Comparison of ENCODE assay signal across 18 mouse cellular contexts in genomic region chr14:25711602-25712001, GRCm38 (mm10). TPM values are rescaled to one million over a fixed set of nuclear protein-coding genes. Genes with fewer than 3 reads are reported as not detected.
DNase-seq lines count a peak whose midpoint lies in the region; ATAC-seq and TF ChIP-seq lines count a peak whose summit lies in the region.
"Had no signal": no experiment of that assay in that cellular context is flagged by ENCODE, and none has a peak within 500 bp of the region (broad histone marks: within the 10 kb centered on the region; RNA-seq: fewer than 3 reads in every experiment).

No protein-coding gene starts in this region.

- peak; percentile 22; the same call in 1 of the 2 replicates for ATAC-seq in heart, postnatal 0 days (ENCODE audit: insufficient read depth, low read depth)
- no peak for ATAC-seq in lung, embryonic 16.5 days (ENCODE audit: low read depth)
- ATAC-seq in limb, embryonic 12.5 days (ENCODE audit: insufficient number of reproducible peaks, insufficient read depth, low FRiP score, low TSS enrichment, low read depth), result no peak
- peak; percentile 39 for ATAC-seq in stomach, embryonic 16.5 days (ENCODE audit: insufficient read depth, low FRiP score)
- ATAC-seq: forebrain, embryonic 14.5 days; midbrain, embryonic 13.5 days; Patski had no signal

- TF ChIP-seq EP300 in heart, postnatal 0 days (IDR thresholded peaks at IDR 0.05; ENCODE audit: low read depth), result no peak

- H3K4me3 ChIP-seq in heart, postnatal 0 days (ENCODE audit: low read depth, low read length), result no peak overlapping the region
- H3K4me3 ChIP-seq in lung, embryonic 16.5 days (ENCODE audit: low read length), result no peak overlapping the region
- no peak overlapping the region for H3K4me3 ChIP-seq in limb, embryonic 12.5 days (replicated peaks)
- H3K4me3 ChIP-seq in stomach, embryonic 16.5 days (replicated peaks; ENCODE audit: low read length), result no peak overlapping the region
- H3K4me3 ChIP-seq: embryonic facial prominence, embryonic 12.5 days; hindbrain, embryonic 13.5 days; midbrain, embryonic 13.5 days had no signal

- no peaks in the 10 kb centered on the region for H3K9me3 ChIP-seq in heart, postnatal 0 days (replicated peaks; ENCODE audit: control insufficient read depth, low read length)
- H3K9me3 ChIP-seq in lung, embryonic 16.5 days (ENCODE audit: control insufficient read depth, low read length), result no peaks in the 10 kb centered on the region
- H3K9me3 ChIP-seq in limb, embryonic 12.5 days, result no peaks in the 10 kb centered on the region
- no peaks in the 10 kb centered on the region for H3K9me3 ChIP-seq in stomach, embryonic 16.5 days (replicated peaks; ENCODE audit: control insufficient read depth, low read length)
- H3K9me3 ChIP-seq: embryonic facial prominence, embryonic 12.5 days; hindbrain, embryonic 13.5 days; midbrain, embryonic 13.5 days had no signal

- no peak for DNase-seq in heart, postnatal 0 days (ENCODE audit: low spot score)
- DNase-seq in heart, postnatal 25 days (ENCODE audit: low spot score), result no peak
- DNase-seq in lung, postnatal 25 days (ENCODE audit: low spot score), result no peak
- no peak for DNase-seq in spleen, postnatal 10 days (ENCODE audit: low spot score in 2 of 2)
- DNase-seq: adrenal gland, postnatal 10 days; cerebellum, adult 9-11 months; lung, postnatal 36 days; spleen, adult 18-20 months; thymus, adult 2 months had no signal

- no peak overlapping the region for H3K9ac ChIP-seq in heart, postnatal 0 days (replicated peaks; ENCODE audit: low read depth, low read length)
- no peak overlapping the region for H3K9ac ChIP-seq in lung, embryonic 16.5 days (ENCODE audit: low read length)
- H3K9ac ChIP-seq in limb, embryonic 12.5 days (replicated peaks), result 0 out of 2 replicates have a peak overlapping the region, but pooled peaks have one; percentile 34
- H3K9ac ChIP-seq in stomach, embryonic 16.5 days (ENCODE audit: low read length), result peak overlapping the region; percentile 27; the same call in 1 of the 2 replicates
- H3K9ac ChIP-seq: embryonic facial prominence, embryonic 12.5 days; hindbrain, embryonic 13.5 days; midbrain, embryonic 13.5 days had no signal

- H3K4me2 ChIP-seq in heart, postnatal 0 days (ENCODE audit: low read depth, low read length), result no peak overlapping the region
- H3K4me2 ChIP-seq in lung, embryonic 16.5 days (ENCODE audit: low read depth, low read length), result no peak overlapping the region
- H3K4me2 ChIP-seq in limb, embryonic 12.5 days, result no peak overlapping the region
- H3K4me2 ChIP-seq in stomach, embryonic 16.5 days (ENCODE audit: low read depth, low read length), result no peak overlapping the region
- H3K4me2 ChIP-seq: embryonic facial prominence, embryonic 12.5 days; hindbrain, embryonic 13.5 days; midbrain, embryonic 13.5 days had no signal

- peaks cover 29% of the 10 kb centered on the region for H3K36me3 ChIP-seq in heart, postnatal 0 days (replicated peaks; ENCODE audit: control insufficient read depth, insufficient read depth, low read length)
- H3K36me3 ChIP-seq in lung, embryonic 16.5 days (ENCODE audit: control insufficient read depth, insufficient read depth, low read length), result no peaks in the 10 kb centered on the region
- peaks cover 24% of the 10 kb centered on the region for H3K36me3 ChIP-seq in limb, embryonic 12.5 days
- peaks cover 10% of the 10 kb centered on the region; the same call in 1 of the 2 replicates for H3K36me3 ChIP-seq in stomach, embryonic 16.5 days (ENCODE audit: control insufficient read depth, insufficient read depth, low read length)
- H3K36me3 ChIP-seq: hindbrain, embryonic 13.5 days; midbrain, embryonic 13.5 days had no signal

- no peak for TF ChIP-seq CTCF in heart, postnatal 0 days (IDR thresholded peaks at IDR 0.05; ENCODE audit: low read depth)

- WGBS in heart, postnatal 0 days, result 42% methylated on average over 8 of the region's 8 CpGs
- WGBS in lung, embryonic 16.5 days, result 27% methylated on average over 8 of the region's 8 CpGs
- WGBS in limb, embryonic 12.5 days, result 59% methylated on average over 8 of the region's 8 CpGs
- WGBS in stomach, embryonic 16.5 days, result 26% methylated on average over 8 of the region's 8 CpGs

- intact Hi-C loops in heart, postnatal 25 days (cut with DNase I), result no loop called here

- peaks cover 45% of the 10 kb centered on the region for H3K4me1 ChIP-seq in heart, postnatal 0 days (ENCODE audit: control insufficient read depth, insufficient read depth)
- H3K4me1 ChIP-seq in lung, embryonic 16.5 days (replicated peaks; ENCODE audit: control insufficient read depth, insufficient read depth, low read length), result peaks cover 47% of the 10 kb centered on the region
- peaks cover 44% of the 10 kb centered on the region for H3K4me1 ChIP-seq in limb, embryonic 12.5 days (replicated peaks)
- peaks cover 38% of the 10 kb centered on the region for H3K4me1 ChIP-seq in stomach, embryonic 16.5 days (ENCODE audit: control insufficient read depth, insufficient read depth, low read length)

- H3K27ac ChIP-seq in heart, postnatal 0 days (ENCODE audit: low read depth), result peak overlapping the region; percentile 85
- peak overlapping the region; percentile 91; the same call in 1 of the 2 replicates for H3K27ac ChIP-seq in lung, embryonic 16.5 days (ENCODE audit: low read length)
- H3K27ac ChIP-seq in limb, embryonic 12.5 days, result no peak overlapping the region
- H3K27ac ChIP-seq in stomach, embryonic 16.5 days (ENCODE audit: low read length), result peak overlapping the region; percentile 84
- H3K27ac ChIP-seq: embryonic facial prominence, embryonic 12.5 days; hindbrain, embryonic 13.5 days; midbrain, embryonic 13.5 days had no signal

- H3K27me3 ChIP-seq in heart, postnatal 0 days (ENCODE audit: control insufficient read depth, insufficient read depth, low read length), result no peaks in the 10 kb centered on the region
- H3K27me3 ChIP-seq in lung, embryonic 16.5 days (ENCODE audit: control insufficient read depth, insufficient read depth, low read depth, low read length), result no peaks in the 10 kb centered on the region
- H3K27me3 ChIP-seq in limb, embryonic 12.5 days, result no peaks in the 10 kb centered on the region
- H3K27me3 ChIP-seq in stomach, embryonic 16.5 days (ENCODE audit: control insufficient read depth, insufficient read depth, low read length), result no peaks in the 10 kb centered on the region
- H3K27me3 ChIP-seq: CH12.LX; embryonic facial prominence, embryonic 12.5 days; hindbrain, embryonic 13.5 days; midbrain, embryonic 13.5 days; Patski had no signal

RNA-seq across cellular contexts. Expression of gene Ppif, which starts 17.6 kb away (rescaled TPM):
- total RNA-seq in heart, postnatal 0 days (2014; rRNA removed; ENCODE audit: low replicate concordance), result 205 and 222 TPM in 2 replicates
- 140 and 151 TPM in 2 replicates for polyA plus RNA-seq in heart, postnatal 0 days (2015; fragmentation: Nextera tagmentation; extraction: Ambion mirVana)
- total RNA-seq in heart, postnatal 25 days (2021), result 100 to 1,000 TPM; 277 to 296 TPM
- polyA plus RNA-seq in lung, embryonic 16.5 days (2015; fragmentation: Nextera tagmentation; extraction: Ambion mirVana), result 25.6 and 29.9 TPM in 2 replicates
- 29.2 and 32.9 TPM in 2 replicates for polyA plus RNA-seq in limb, embryonic 12.5 days (2016; fragmentation: Nextera tagmentation; extraction: Ambion mirVana)
- polyA plus RNA-seq in stomach, embryonic 16.5 days (2015; fragmentation: Nextera tagmentation; extraction: Ambion mirVana), result 47.7 and 69.3 TPM in 2 replicates

RNA-seq across cellular contexts. Expression of gene Zcchc24, which starts 57.2 kb away (rescaled TPM):
- 36.6 and 40.3 TPM in 2 replicates for total RNA-seq in heart, postnatal 0 days (2014; rRNA removed; ENCODE audit: low replicate concordance)
- polyA plus RNA-seq in heart, postnatal 0 days (2015; fragmentation: Nextera tagmentation; extraction: Ambion mirVana), result 14.9 and 18.5 TPM in 2 replicates
- total RNA-seq in heart, postnatal 25 days (2021), result 10 to 100 TPM; 33.3 to 35.7 TPM
- polyA plus RNA-seq in lung, embryonic 16.5 days (2015; fragmentation: Nextera tagmentation; extraction: Ambion mirVana), result 12.8 and 14.6 TPM in 2 replicates
- polyA plus RNA-seq in limb, embryonic 12.5 days (2016; fragmentation: Nextera tagmentation; extraction: Ambion mirVana), result 28.6 and 32.6 TPM in 2 replicates
- 15.3 and 17.1 TPM in 2 replicates for polyA plus RNA-seq in stomach, embryonic 16.5 days (2015; fragmentation: Nextera tagmentation; extraction: Ambion mirVana)

Comparison
In these comparisons a context has a peak if more than half of its experiments do, and no peak if none do; other contexts are left out.
1. ATAC-seq: peak in heart, postnatal 0 days (single experiment) and stomach, embryonic 16.5 days (single experiment); none in lung, embryonic 16.5 days (single experiment) and limb, embryonic 12.5 days (single experiment).
2. H3K9ac ChIP-seq: peak in limb, embryonic 12.5 days (single experiment) and stomach, embryonic 16.5 days (single experiment); none in heart, postnatal 0 days (single experiment) and lung, embryonic 16.5 days (single experiment).